In the genomic region with DNA sequence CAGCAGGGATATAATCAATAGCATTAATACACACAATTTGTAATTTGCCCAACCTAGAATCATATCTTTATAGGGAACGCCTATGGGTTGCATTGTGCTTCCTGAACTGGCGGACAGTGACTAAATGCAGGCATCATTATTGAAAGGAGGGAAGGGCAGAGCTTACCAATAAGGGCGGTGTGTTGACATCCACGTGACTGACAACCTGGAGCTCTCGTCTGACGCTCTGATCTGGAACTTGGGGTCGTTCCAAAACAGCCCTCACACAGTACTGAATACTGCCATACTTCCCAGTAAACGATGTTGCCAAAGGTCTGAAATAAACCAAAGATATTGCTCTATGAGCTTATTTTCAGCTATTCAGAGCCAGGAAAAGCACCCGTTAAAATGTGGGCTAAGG, we compare ENCODE assay signal across 21 mouse cellular contexts. TPM values are rescaled to one million over a fixed set of nuclear protein-coding genes. Genes with fewer than 3 reads are reported as not detected.
DNase-seq lines count a peak whose midpoint lies in the region; ATAC-seq and TF ChIP-seq lines count a peak whose summit lies in the region.
"Had no signal": no experiment of that assay in that cellular context is flagged by ENCODE, and none has a peak within 500 bp of the region (broad histone marks: within the 10 kb centered on the region; RNA-seq: fewer than 3 reads in every experiment).

No protein-coding gene starts in this region.

- peak overlapping the region; percentile 27 for H3K4me2 ChIP-seq in forebrain, embryonic 14.5 days (ENCODE audit: low read length)
- H3K4me2 ChIP-seq in forebrain, embryonic 12.5 days: no peak overlapping the region
- H3K4me2 ChIP-seq in forebrain, postnatal 0 days (ENCODE audit: low read depth): peak overlapping the region; percentile 31
- no peak overlapping the region for H3K4me2 ChIP-seq in midbrain, postnatal 0 days (ENCODE audit: low read depth, low read length, poor library complexity, severe bottlenecking)
- H3K4me2 ChIP-seq: embryonic facial prominence, embryonic 12.5 days; hindbrain, embryonic 13.5 days had no signal

- peak overlapping the region; percentile 26; the same call in 1 of the 2 replicates for H3K9ac ChIP-seq in forebrain, embryonic 14.5 days (ENCODE audit: low read length)
- H3K9ac ChIP-seq in forebrain, embryonic 12.5 days: no peak overlapping the region
- no peak overlapping the region for H3K9ac ChIP-seq in forebrain, postnatal 0 days
- H3K9ac ChIP-seq in midbrain, postnatal 0 days (replicated peaks; ENCODE audit: low read length, poor library complexity, severe bottlenecking): no peak overlapping the region
- H3K9ac ChIP-seq: embryonic facial prominence, embryonic 12.5 days; hindbrain, embryonic 13.5 days had no signal

- no peaks in the 10 kb centered on the region for H3K9me3 ChIP-seq in forebrain, embryonic 14.5 days (replicated peaks; ENCODE audit: control insufficient read depth, low read length)
- no peaks in the 10 kb centered on the region for H3K9me3 ChIP-seq in forebrain, embryonic 12.5 days
- no peaks in the 10 kb centered on the region for H3K9me3 ChIP-seq in forebrain, postnatal 0 days (ENCODE audit: low read length)
- H3K9me3 ChIP-seq in midbrain, postnatal 0 days (ENCODE audit: low read length): no peaks in the 10 kb centered on the region
- H3K9me3 ChIP-seq: embryonic facial prominence, embryonic 12.5 days; heart, embryonic 10.5 days; hindbrain, embryonic 13.5 days had no signal

- peaks cover 21% of the 10 kb centered on the region for H3K4me1 ChIP-seq in forebrain, embryonic 14.5 days (ENCODE audit: control insufficient read depth, insufficient read depth, low read length)
- peaks cover 19% of the 10 kb centered on the region for H3K4me1 ChIP-seq in forebrain, embryonic 12.5 days
- 0 out of 2 replicates have a peak, but pooled peaks cover 13% of the 10 kb centered on the region for H3K4me1 ChIP-seq in forebrain, postnatal 0 days (ENCODE audit: insufficient read depth)
- H3K4me1 ChIP-seq in midbrain, postnatal 0 days (ENCODE audit: insufficient read depth, low read length): peaks cover 17% of the 10 kb centered on the region; the same call in 1 of the 2 replicates

- peak overlapping the region; percentile 56 for H3K27ac ChIP-seq in forebrain, embryonic 14.5 days (ENCODE audit: low read depth, low read length)
- H3K27ac ChIP-seq in forebrain, embryonic 12.5 days: no peak overlapping the region
- peak overlapping the region; percentile 2; the same call in 1 of the 2 replicates for H3K27ac ChIP-seq in layer of hippocampus, adult 2 months
- no peak overlapping the region for H3K27ac ChIP-seq in forebrain, postnatal 0 days (ENCODE audit: low read depth, low read length)
- H3K27ac ChIP-seq in midbrain, postnatal 0 days (ENCODE audit: low read depth, low read length): no peak overlapping the region
- H3K27ac ChIP-seq: embryonic facial prominence, embryonic 12.5 days; heart, embryonic 10.5 days; hindbrain, embryonic 13.5 days; hindbrain, postnatal 0 days had no signal

- DNase-seq in forebrain, embryonic 14.5 days (ENCODE audit: low spot score): peak; percentile 84
- DNase-seq in layer of hippocampus, adult 2 months (ENCODE audit: low spot score in 2 of 2): peak in 1 of 2 experiments; percentile 46
- no peak for DNase-seq in layer of hippocampus, adult 9-10 months (ENCODE audit: low spot score)
- peak; percentile 89 for DNase-seq in brain, embryonic 14.5 days (ENCODE audit: low read depth)
- DNase-seq in forebrain, postnatal 0 days: peak; percentile 59
- no peak for DNase-seq in embryo, embryonic 9.5 days (ENCODE audit: extremely low spot score)
- no peak for DNase-seq in midbrain, postnatal 0 days (ENCODE audit: low spot score)
- DNase-seq: adrenal gland, postnatal 10 days; cerebellum, adult 11 months; cerebellum, adult 8-10 months; cerebellum, postnatal 14 days; embryo, embryonic 11 days; heart, postnatal 10 days; heart, postnatal 4 days had no signal

- WGBS in forebrain, embryonic 14.5 days: 28% methylated on average over 9 of the region's 9 CpGs
- 58% methylated on average over 9 of the region's 9 CpGs for WGBS in forebrain, embryonic 12.5 days
- 17% methylated on average over 9 of the region's 9 CpGs for WGBS in forebrain, postnatal 0 days
- 78% methylated on average over 9 of the region's 9 CpGs for WGBS in midbrain, postnatal 0 days

- ATAC-seq in forebrain, embryonic 14.5 days: peak; percentile 24
- ATAC-seq in forebrain, embryonic 12.5 days (ENCODE audit: low FRiP score): no peak
- ATAC-seq in forebrain, postnatal 0 days: no peak
- ATAC-seq in midbrain, postnatal 0 days (ENCODE audit: low FRiP score): no peak
- ATAC-seq: hindbrain, postnatal 0 days had no signal

- H3K36me3 ChIP-seq in forebrain, embryonic 14.5 days (ENCODE audit: control insufficient read depth, insufficient read depth, low read length): peaks cover 34% of the 10 kb centered on the region
- peaks cover 25% of the 10 kb centered on the region for H3K36me3 ChIP-seq in forebrain, embryonic 12.5 days (replicated peaks)
- peaks cover 34% of the 10 kb centered on the region for H3K36me3 ChIP-seq in forebrain, postnatal 0 days (ENCODE audit: insufficient read depth)
- peaks cover 25% of the 10 kb centered on the region for H3K36me3 ChIP-seq in midbrain, postnatal 0 days (ENCODE audit: insufficient read depth, low read length)

- TF ChIP-seq CTCF in layer of hippocampus, adult 2 months (conservative IDR thresholded peaks at IDR 0.05): no peak
- no peak for TF ChIP-seq CTCF in brain, embryonic 14.5 days (IDR thresholded peaks at IDR 0.05; ENCODE audit: borderline replicate concordance, extremely low read depth, insufficient read depth, insufficient read length)
- TF ChIP-seq CTCF in forebrain, postnatal 0 days (IDR thresholded peaks at IDR 0.05; ENCODE audit: low read depth): no peak
- TF ChIP-seq CTCF in midbrain, postnatal 0 days (IDR thresholded peaks at IDR 0.05): no peak

- H3K4me3 ChIP-seq in forebrain, embryonic 14.5 days (ENCODE audit: low read depth, low read length): no peak overlapping the region
- H3K4me3 ChIP-seq in forebrain, embryonic 12.5 days (replicated peaks): no peak overlapping the region
- no peak overlapping the region; the same call in 1 of the 2 replicates for H3K4me3 ChIP-seq in layer of hippocampus, adult 2 months
- 0 out of 2 replicates have a peak overlapping the region, but pooled peaks have one; percentile 9 for H3K4me3 ChIP-seq in forebrain, postnatal 0 days (ENCODE audit: low read depth, low read length)
- no peak overlapping the region for H3K4me3 ChIP-seq in midbrain, postnatal 0 days (ENCODE audit: low read depth, low read length)
- H3K4me3 ChIP-seq: embryonic facial prominence, embryonic 12.5 days; heart, embryonic 10.5 days; hindbrain, embryonic 13.5 days had no signal

- TF ChIP-seq POLR2A in brain, embryonic 14.5 days (IDR thresholded peaks at IDR 0.05; ENCODE audit: borderline replicate concordance, extremely low read depth, insufficient read depth, insufficient read length, poor library complexity, severe bottlenecking): no peak

- H3K27me3 ChIP-seq in forebrain, embryonic 14.5 days (replicated peaks; ENCODE audit: control insufficient read depth, insufficient read depth, low read length): no peaks in the 10 kb centered on the region
- no peaks in the 10 kb centered on the region for H3K27me3 ChIP-seq in forebrain, embryonic 12.5 days
- H3K27me3 ChIP-seq in forebrain, postnatal 0 days (ENCODE audit: insufficient read depth, low read length): no peaks in the 10 kb centered on the region
- H3K27me3 ChIP-seq in midbrain, postnatal 0 days (ENCODE audit: insufficient read depth, low read length): no peaks in the 10 kb centered on the region
- H3K27me3 ChIP-seq: embryonic facial prominence, embryonic 12.5 days; hindbrain, embryonic 13.5 days had no signal

RNA-seq across cellular contexts. Expression of a gene that starts 4.4 kb away (rescaled TPM):
- polyA plus RNA-seq in forebrain, embryonic 14.5 days (2014; fragmentation: Nextera tagmentation; extraction: Ambion mirVana): 27.7 and 27.9 TPM in 2 replicates
- 23.9 and 25.0 TPM in 2 replicates for polyA plus RNA-seq in forebrain, embryonic 12.5 days (2016; fragmentation: Nextera tagmentation; extraction: Ambion mirVana)
- total RNA-seq in layer of hippocampus, adult 2 months (2021): 10 to 100 TPM; 10.4 to 13.3 TPM
- polyA plus RNA-seq in brain, embryonic 14.5 days (2012; rRNA removed): 15.6 and 19.8 TPM in 2 replicates
- total RNA-seq in forebrain, postnatal 0 days (2014; rRNA removed): 50.5 and 54.0 TPM in 2 replicates
- 58.3 and 75.2 TPM in 2 replicates for polyA plus RNA-seq in forebrain, postnatal 0 days (2015; fragmentation: Nextera tagmentation; extraction: Ambion mirVana)
- total RNA-seq in midbrain, postnatal 0 days (2014; rRNA removed): 54.3 and 57.8 TPM in 2 replicates
- polyA plus RNA-seq in midbrain, postnatal 0 days (2015; fragmentation: Nextera tagmentation; extraction: Ambion mirVana): 45.4 and 57.2 TPM in 2 replicates
- total RNA-seq: MEL had no signal
- polyA plus RNA-seq: C2C12 had no signal

Comparison
In these comparisons a context has a peak if more than half of its experiments do, and no peak if none do; other contexts are left out.
1. H3K27ac ChIP-seq: peak in forebrain, embryonic 14.5 days (single experiment) and layer of hippocampus, adult 2 months (single experiment); none in forebrain, embryonic 12.5 days (single experiment), forebrain, postnatal 0 days (single experiment) and midbrain, postnatal 0 days (single experiment).
2. H3K4me2 ChIP-seq: peak in forebrain, embryonic 14.5 days (single experiment) and forebrain, postnatal 0 days (single experiment); none in forebrain, embryonic 12.5 days (single experiment) and midbrain, postnatal 0 days (single experiment).
3. DNase-seq: peak in forebrain, embryonic 14.5 days (single experiment), brain, embryonic 14.5 days (single experiment) and forebrain, postnatal 0 days (single experiment); none in layer of hippocampus, adult 9-10 months (single experiment), embryo, embryonic 9.5 days (single experiment) and midbrain, postnatal 0 days (single experiment).